Mouse (Mus musculus) CD4-positive, CD25-positive, alpha-beta regulatory T cell, adult 4 months (primary cell): ENCODE measurements around the gene Olfr750. TPM values are rescaled to one million over a fixed set of nuclear protein-coding genes. Genes with fewer than 3 reads are reported as not detected.
A peak's percentile ranks its signal among the peaks of the same experiment; 100 is the strongest.

ENCODE experiments used
- ATAC-seq: one replicate; pipeline ENCODE4 v1.8.0; 2017
- polyA plus RNA-seq, 2 experiments: library from polyadenylated mRNA; unstranded; fragments of 100-300 nt; shearing (Covaris generic); gene quantifications; one replicate each; pipeline ENCODE4 v1.2.1; 2017

Olfr750 gene
- polyA plus RNA-seq, 2 experiments from 2014 or later: not detected

DNA sequence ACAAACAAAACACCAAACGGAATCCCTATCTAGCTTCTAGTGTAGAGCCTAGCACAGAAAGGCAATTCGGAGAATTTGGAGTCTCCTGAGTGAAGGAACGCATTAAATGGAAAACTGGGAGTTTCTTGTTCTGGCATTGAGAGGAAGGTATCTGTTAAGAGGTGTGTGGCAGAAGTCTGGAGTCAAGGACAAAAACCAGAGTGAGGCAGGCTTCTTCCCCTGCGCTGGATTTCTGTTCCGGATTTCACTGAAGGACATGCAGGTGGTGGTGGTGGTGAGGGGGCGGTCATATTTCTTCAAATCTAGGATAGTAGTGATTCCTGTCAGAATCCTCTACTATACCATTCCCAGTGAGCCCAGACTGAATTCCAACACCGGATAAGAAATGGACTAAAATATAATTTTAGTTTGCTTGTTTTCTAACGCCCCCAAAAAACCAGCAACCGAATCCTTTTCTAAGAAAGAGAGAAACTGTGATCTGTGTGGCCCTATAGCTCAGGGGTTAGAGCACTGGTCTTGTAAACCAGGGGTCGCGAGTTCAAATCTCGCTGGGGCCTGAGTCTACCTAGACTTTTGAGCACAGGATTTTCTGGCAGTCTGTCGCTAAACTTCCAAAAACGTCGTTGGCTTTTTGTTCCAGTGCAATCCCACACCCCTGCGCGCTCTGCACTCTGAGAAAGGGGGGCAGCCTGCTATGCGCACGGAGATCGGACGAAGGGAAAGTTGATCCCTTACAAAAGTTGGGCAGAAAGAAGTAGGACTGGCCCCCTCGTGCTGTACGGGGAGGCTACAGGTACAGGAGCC is 14.1 kb upstream of the Olfr750 start:
- ATAC-seq: peak; percentile 17

DNA sequence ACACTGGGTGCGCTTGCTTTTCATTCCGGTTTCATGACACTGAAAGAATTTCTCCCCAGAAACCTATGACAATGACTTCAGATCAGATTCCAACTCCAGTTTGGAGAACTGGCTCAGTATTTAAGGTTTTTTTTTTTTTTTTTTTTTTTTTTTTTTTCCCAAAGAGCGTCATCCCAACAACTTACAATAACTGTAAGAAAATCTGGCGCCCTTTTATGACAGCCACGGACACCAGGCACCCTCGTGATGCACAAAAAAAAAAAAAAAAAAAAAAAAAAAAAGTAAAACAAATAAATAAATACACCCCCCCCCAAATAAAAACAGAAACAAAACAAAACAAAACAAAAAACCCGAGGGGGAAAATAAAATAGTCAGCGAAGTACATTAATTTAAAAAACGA is 13.5 kb upstream of the Olfr750 start:
- no peak for ATAC-seq

DNA sequence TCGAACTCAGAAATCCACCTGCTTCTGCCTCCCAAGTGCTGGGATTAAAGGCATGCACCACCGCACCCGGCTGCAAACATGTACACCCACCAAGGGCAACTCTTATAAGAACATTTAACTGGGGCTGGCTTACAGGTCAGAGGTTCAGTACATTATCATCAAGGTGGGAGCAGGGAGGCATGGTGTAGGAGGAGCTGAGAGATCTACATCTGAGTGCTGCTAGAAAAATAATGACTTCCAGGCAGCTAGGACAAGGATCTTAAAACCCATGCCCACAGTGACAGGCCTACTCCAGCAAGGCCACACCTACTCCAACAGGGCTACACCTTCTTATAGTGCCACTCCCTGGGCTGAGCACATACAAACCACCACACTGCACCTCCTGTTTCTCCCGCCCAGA is 11.7 kb upstream of the Olfr750 start:
- no peak for ATAC-seq

DNA sequence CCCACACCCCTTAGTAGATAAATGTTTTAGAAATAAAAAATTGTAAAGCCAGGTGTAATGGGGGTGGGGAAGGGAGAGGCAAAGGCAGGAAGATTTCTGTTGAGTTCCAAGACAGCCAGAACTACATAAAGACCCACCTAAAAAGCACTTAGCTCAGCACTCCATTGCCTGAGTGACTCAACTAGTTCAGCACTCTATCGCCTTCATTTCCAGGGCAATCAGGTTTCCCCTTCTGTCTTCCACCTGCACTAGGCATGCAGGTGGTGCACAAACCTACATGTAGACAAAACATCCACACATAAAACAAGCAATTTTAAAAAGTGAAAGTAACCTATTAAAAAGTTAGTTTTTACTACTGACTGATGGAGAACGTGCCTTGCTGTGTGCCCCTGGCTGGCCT is 10.9 kb upstream of the Olfr750 start:
- ATAC-seq: no peak

DNA sequence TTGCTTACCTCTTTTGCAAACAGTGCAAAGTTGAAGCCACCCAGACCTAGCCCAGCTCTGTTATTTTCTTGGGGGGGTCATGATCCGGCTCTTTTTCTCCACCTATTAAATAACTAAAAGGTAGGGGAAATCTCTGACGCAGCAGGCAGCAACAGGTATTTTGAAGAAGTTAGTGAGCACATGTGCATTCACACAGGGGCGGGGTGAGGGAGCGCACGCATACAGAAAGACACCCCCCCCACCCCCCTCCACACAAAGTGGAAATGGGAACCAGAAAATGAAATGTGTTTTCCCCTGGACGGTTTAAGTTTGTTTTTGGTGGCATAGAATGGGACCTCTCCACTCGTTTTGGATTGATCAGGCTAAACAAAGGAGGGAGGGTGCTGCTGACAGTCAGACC is 9.6 kb upstream of the Olfr750 start:
- no peak for ATAC-seq

DNA sequence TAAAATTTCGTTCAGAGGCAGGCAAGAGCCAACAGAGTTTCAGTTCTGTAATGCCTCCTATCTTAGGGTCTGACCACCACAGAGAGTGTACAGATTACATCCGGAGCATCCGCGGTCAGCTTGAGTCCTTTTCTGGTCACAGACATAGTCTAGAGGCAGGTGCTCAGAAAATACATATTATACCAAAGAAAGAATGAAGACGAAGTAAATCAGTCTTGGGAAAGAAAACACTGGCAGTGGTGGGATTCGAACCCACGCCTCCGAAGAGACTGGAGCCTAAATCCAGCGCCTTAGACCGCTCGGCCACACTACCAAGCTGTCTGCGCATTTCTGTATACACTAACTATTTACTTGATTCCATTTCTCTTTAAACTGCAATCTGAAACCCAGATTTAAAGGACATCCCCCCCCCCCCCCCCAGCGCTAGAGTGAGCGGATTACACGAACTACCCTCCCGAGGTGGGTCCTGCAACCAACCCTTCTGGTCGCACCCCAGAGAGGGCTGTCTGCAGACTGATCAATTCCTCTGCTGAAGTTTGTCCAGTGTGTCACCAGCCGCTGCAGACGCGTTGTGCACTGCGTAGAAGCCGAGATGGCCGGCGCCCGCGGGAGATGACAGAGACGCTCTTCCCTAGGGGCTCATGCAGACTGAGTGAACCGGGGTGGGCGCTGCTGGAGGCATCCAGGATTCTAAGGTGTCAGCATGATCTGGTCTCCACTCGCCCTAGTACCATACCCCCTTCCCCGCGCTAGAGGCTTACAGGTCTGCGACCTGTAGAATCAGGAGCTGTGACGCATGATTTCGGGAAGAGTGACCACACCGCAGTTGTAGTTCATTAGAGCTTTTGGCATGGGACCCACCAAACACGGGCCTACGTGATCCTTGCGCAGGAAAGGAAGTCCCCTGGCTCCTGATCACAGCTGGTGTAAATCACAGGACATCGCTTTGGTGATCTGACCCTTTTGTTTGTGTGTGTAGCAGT is 8.7 kb upstream of the Olfr750 start:
- peak; percentile 71 for ATAC-seq

DNA sequence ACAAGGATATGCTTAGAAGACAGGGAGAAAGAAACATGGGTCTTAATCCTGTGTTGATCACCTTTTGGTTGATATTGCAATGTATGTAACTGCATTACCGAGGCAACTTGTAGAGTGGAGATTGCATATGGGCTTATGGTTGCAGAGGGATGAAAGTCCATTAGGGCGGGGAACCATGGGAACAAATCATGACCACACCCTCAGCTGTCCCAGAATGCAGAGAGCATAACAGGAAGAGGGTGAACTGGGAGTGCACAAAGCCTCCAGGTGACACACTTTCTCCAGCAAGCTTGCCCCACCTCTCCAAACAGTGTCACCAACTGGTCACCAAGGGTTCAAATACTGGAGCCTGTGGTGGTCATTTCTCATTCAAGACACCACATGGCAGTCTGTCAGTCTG is 6.8 kb upstream of the Olfr750 start:
- no peak for ATAC-seq

DNA sequence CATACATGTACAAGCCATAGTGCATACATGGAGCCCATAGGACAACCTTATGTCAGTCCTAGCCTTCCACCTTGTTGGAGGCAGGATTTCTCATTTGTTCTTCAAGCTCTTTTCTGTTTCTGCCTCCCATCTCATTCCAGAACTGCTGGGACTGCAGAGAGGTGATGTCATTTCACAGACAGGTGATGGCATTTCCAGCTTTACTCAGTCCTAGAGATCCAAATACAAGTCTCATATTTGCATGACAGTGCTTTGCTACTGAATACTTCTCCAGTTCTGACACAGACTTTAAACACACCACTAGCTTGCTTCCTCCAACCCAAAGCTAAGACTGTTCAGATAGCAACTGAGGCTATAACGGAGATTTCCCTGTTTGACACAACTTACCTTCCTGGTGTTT is 4.9 kb upstream of the Olfr750 start:
- ATAC-seq: no peak

DNA sequence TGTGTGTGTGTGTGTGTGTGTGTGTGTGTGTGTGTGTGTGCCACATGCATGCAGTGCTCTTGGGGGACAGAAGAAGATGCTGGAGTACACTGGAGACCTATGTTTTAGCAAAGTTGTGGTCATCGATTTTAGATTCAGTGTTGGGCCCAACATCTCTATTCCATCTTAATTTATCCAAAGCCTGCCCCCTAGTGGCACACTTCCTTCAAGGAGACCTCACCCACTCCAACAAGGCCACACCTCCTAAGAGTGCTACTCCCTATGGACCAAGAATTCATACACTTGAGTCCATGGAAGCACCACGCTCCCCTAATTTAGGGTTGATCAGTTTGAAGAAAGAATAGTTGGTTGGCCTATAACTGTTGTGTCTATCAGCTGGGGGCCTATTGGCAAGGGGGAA is 4.6 kb downstream of the Olfr750 start:
- ATAC-seq: no peak

DNA sequence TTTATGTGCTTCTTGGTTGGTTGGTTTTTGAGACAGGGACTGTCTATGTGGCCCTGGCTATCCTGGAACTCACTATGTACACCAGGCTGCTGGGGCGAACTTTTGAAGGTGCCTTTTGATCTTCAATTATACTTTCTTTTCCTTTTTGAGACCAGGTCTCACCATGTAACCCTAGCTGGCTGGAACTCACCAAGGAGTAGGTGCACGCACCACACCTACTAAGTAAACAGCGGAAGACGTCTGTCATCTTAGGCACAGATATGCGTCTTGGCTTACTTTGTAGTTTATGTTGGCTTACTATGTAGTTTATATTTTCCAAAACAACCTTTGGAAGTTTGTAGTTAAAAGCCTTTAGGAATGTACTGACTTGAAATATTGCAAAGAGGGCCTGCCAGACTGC is 5.3 kb downstream of the Olfr750 start:
- ATAC-seq: no peak

DNA sequence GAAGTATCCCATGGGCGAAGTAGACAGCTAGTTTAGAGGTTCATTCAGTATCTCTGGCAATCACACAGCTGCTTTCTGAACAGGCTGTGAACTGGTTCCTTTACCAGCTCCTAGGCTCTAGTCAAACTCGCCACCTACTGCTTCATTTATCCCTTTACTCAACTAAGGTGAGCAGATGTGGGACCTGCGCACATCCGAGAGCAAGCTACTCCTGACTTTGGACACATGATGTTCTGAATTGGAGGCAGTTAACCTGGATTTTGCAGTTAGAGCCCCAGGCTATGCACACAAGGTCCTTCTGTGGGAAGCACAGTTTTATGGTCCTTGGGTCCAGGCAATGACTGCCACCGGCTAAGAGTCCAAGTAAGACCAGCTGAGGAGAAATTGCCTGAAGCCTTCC is 13.5 kb downstream of the Olfr750 start:
- ATAC-seq: no peak

DNA sequence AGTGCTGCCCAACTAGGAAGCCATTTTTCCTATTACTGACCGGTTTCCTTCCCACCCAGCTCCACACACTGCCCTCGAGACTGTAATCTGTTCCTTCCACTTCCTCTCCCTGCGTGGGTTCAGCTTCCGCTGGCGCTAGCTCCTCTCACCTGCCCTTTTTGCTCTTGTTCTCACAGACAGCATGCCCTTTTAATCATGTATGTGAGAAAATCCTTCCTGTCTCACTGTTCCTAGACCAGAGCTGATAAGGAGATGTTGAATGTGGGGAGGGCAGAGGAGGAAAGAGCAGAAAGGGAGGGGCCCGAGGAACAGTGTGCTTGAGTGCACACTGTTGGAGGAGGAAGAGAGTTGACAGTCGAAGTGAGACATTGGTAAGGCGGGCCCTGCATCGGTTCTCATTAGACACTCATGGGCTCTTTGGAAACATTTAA is 16.8 kb downstream of the Olfr750 start, which contains the start of gene Rnase12:
Gene Rnase12, minus strand, starts transcription at position 261 of the 431 bp plus-strand sequence.
- peak; percentile 70 for ATAC-seq

DNA sequence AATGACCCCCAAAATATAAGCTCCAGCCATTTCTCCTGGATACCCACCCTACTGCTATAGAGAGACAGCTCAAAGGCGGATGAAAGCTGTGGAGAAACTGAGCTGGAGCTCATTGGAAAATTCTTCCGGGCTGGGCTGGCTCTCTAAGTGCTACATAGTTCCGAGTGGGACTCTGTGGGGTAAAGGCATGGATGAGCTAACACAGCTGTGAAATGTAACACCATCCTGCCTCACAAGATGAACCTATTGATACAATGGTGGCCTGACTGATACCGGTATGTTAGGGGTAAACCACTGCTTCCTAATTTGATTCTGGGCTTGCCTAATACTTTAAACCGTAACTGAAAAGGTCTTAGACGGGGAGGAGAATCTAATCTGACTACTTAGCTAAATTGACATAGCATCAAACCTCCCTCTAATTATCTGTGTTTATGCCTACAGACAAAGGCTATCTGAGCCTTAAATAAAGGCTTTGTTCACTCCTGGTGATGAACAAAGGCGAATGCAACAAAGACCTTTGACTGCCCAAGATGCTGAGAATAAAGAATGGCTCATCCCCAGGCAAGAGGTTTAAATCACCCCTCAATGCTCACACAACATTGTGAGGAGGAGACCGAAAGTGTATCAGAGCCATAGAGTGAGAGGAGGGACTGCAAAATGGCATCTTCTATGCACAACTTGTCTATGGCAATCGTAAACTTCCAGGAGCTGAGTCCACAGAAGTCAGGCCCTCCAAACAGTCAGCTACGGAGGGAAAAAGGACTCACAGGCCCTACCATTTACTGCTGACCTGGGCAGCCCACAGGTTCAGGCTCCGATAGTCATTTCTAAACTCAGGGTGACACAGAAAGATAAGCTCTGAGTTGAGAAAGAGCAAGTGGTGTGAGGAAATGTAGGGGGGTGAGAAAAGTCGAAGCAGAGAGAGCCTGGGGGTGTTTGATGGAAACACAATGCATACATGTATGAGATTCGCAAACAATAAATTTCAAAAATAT is 19.7 kb downstream of the Olfr750 start:
- ATAC-seq: no peak

DNA sequence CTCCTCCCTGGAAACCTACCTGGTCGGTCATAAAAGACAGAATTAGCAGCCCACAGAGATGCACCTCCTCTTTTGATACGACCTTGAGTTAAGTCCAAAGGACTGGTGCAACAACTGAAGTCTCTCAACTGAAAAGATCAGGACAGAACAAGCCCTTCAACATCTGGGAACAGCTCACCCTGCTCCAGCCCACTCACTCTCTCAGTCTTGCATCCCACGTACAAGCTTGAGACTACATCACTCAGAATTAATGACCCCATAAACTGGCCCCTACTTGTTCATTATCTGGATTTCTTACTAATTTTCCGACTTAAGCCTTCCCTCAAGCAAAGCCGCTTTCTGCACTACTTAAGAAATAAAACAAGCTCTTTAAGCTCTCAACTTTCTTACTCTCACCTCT is 21.1 kb downstream of the Olfr750 start:
- ATAC-seq: no peak

DNA sequence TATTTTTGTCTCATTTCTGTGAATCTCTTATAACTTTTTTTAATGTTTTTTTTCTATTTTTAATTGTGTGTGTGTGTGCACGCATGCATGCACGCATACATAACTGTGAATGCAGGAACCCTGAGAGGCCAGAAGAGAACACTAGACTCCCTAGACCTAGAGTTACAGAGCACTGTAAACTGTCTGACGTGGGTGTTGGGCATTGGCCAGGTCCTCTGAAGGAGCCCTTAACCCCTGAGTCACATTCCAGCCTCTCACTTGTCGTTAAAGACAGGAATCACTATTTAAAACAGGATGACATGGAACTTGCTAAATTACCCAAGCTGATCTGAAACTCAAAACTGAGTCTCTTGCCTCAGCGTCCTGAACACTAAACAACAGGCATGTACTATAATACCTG is 22.3 kb downstream of the Olfr750 start:
- ATAC-seq: no peak

DNA sequence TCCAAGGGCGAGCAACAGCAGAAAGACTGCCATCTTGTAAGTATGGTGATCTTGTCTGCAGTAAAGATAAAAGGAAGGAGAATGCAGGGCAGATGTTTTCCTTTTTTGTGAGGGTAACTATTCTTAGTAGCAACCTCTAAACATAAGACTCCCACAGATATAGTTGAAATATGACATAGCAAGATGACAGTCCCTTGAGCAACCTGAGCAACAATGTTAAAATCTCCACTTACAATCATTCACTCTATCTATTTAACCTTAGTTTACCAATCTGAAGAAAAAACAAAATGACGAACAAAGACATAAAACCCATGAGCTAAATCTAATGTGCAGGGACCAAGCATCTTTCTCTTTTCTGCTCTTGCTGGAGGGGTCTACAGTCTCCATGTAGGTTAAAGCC is 24.2 kb downstream of the Olfr750 start, which contains the start of gene Rnase11:
Gene Rnase11, minus strand, starts transcription at position 101 of the 400 bp plus-strand sequence.
- ATAC-seq: no peak

DNA sequence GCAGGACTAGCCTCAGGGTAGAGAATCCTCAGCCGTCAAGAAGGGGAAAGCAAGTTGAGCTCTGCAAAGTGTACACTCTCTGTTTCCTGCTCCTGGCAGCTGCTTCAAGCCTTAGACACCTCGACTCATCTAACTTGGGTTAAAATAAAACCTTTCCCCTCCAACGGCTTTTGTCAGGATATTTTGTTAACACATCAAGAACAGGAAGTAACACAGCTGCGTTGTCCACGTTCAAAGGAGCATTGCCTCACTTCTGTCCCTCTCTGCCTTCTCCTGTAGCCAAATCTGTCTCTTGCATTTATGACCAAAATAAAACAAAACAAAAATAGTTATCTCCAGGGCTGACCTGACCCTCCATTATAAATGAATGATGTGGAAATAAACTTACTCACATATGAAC is 26.4 kb downstream of the Olfr750 start:
- ATAC-seq: no peak

DNA sequence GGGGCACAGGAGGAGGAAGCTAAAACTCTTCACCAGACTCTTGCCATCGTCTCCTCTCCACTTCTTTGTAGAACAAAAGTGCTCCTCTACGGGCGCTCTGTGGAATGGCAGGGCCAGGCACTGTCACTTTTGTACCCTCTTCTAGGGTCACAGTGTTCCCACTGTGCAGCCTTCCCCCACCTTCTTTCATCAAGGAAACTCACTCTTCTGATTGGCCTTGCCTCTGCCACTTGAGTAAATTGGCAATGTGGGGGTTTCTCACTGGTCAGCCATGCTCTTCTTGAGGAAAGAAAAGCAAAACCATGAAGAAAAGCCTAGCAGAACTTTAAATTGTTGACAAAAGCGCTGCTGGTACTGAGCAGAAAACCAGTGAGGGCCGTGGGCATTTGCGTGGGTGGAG is 32.5 kb downstream of the Olfr750 start, which contains the start of gene Rnase9:
Gene Rnase9, minus strand, starts transcription at position 101 of the 400 bp plus-strand sequence.
- no peak for ATAC-seq

DNA sequence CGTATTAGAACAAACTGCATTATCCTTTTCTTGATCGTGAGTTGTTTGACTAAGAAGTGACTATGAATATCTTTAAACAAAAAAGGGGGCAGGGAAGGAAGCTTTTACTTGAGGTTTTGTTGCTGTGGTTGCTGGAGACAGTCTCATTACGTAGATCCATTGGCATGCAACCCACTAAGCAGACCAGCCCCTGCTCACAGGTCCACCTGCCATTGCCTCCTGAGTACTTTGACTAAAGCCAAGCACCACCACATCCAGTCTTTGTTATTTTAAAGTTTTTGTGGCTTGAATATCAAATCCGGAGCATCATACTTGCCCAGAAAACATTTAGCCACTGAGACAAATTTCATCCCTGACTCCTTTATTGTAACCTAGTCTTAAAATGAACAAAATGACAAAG is 38.0 kb downstream of the Olfr750 start:
- no peak for ATAC-seq

DNA sequence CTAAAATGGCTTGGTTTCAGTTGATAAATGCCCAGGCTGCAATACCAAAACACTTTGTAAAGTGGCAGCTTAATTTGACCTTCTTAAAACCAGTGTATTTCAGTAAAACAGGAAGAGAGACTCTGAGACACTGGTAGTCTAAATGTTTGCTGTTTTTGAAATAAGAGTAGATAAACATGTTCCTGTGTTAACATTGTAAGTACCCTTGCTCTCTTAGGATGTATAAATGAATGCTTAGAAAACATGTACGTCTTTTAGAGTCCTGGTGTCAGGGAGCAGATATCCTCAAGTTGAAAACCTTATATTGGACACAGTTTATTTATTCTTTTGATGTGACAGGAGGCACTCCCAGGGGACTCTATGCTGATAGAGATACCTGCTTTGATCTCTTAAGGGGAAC is 39.0 kb downstream of the Olfr750 start:
- ATAC-seq: no peak

DNA sequence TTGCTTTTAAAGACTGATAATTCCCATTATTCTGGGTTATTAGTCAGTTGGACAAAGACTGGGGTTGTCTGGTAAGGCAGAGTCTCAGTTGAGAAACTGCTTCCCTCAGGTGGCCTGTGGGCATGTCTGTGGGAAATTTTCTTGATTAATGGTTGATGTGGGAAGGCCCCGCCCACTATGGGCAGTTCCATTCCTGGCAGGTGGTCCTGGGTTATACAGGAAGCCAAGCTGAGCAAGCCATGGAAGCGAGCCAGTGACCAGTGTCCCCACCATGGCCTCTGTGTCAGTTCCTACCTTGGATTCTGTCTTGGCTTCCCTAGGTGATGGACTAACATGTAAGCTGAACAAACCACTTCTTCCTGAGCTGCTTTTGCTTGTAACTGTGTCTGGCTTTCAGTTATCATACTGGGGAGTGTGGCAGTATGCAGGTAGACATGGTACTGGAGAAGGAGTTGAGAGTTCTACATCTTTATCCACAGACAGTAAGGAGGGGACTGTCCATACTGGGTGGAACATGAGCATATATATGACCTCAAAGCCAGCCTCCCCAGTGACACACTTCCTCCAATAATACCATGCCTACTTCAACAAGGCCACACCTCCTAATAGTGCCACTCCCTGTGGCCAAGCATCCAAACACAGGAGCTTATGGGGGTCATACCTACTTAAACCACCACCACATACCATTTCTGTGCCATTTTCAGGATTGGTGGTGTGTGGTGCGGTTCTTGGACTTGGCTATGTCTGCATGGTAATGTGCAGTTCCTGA is 46.7 kb downstream of the Olfr750 start:
- no peak for ATAC-seq
